Mouse (Mus musculus): ENCODE data around the gene Tbc1d9. TPM values are rescaled to one million over a fixed set of nuclear protein-coding genes. Genes with fewer than 3 reads are reported as not detected.

Gene Tbc1d9
- total RNA-seq (2021), result 1 to 10 TPM; 3.0 to 4.0 TPM
- long read RNA-seq, experiment 1, result 0 reads
- long read RNA-seq, experiment 2, partial matches to known transcripts, result 0 of 2 reads
- long read RNA-seq, experiment 2, other reads (novel, unspliced or antisense), result 2 of 2 reads

GRCm38 (mm10) chr8:83165235-83165930 is at the start of gene Tbc1d9:
TSS of gene Tbc1d9 (plus strand) at chr8:83165352.
- peak; percentile 72 to 73 for DNase-seq

GRCm38 (mm10) chr8:83135086-83135485 is 30.1 kb upstream of the Tbc1d9 start:
- DNase-seq, result no peak

- DNase-seq, result peak in 1 of 2 experiments; percentile 43
Observed at GRCm38 (mm10) chr8:83140068-83140467, 25.1 kb upstream of the Tbc1d9 start.

GRCm38 (mm10) chr8:83140701-83141111 is 24.4 kb upstream of the Tbc1d9 start:
- DNase-seq, result peak in 1 of 2 experiments; percentile 50

- peak in 1 of 2 experiments; percentile 51 for DNase-seq
Observed at GRCm38 (mm10) chr8:83141358-83141757, 23.8 kb upstream of the Tbc1d9 start.

GRCm38 (mm10) chr8:83144601-83145000 is 20.6 kb upstream of the Tbc1d9 start:
- no peak for DNase-seq

- DNase-seq, result no peak
Observed at GRCm38 (mm10) chr8:83145421-83145820, 19.7 kb upstream of the Tbc1d9 start.

- DNase-seq, result no peak
Observed at GRCm38 (mm10) chr8:83149124-83149523, 16.0 kb upstream of the Tbc1d9 start.

- no peak for DNase-seq
Observed at GRCm38 (mm10) chr8:83152055-83152454, 13.1 kb upstream of the Tbc1d9 start.

- DNase-seq, result peak in 1 of 2 experiments; percentile 30
Observed at GRCm38 (mm10) chr8:83152470-83152869, 12.7 kb upstream of the Tbc1d9 start.

- DNase-seq, result no peak
Observed at GRCm38 (mm10) chr8:83155110-83155509, 10.0 kb upstream of the Tbc1d9 start.

- DNase-seq, result peak in 1 of 2 experiments; percentile 28
Observed at GRCm38 (mm10) chr8:83158971-83159370, 6.2 kb upstream of the Tbc1d9 start.

- no peak for DNase-seq
Observed at GRCm38 (mm10) chr8:83159615-83160014, 5.5 kb upstream of the Tbc1d9 start.

- DNase-seq, result no peak
Observed at GRCm38 (mm10) chr8:83160613-83161012, 4.5 kb upstream of the Tbc1d9 start.

GRCm38 (mm10) chr8:83165931-83166867 is 1.0 kb downstream of the Tbc1d9 start, which contains the start of gene Gm10645:
TSS of gene Gm10645 (minus strand) at chr8:83166170.
- peak; percentile 48 for DNase-seq

GRCm38 (mm10) chr8:83167932-83168331 is 2.8 kb downstream of the Tbc1d9 start:
- DNase-seq, result no peak

- no peak for DNase-seq
Observed at GRCm38 (mm10) chr8:83169127-83169526, 4.0 kb downstream of the Tbc1d9 start.

- peak in 1 of 2 experiments; percentile 42 for DNase-seq
Observed at GRCm38 (mm10) chr8:83169709-83170108, 4.6 kb downstream of the Tbc1d9 start.

GRCm38 (mm10) chr8:83170894-83171293 is 5.7 kb downstream of the Tbc1d9 start:
- DNase-seq, result no peak

- DNase-seq, result no peak
Observed at GRCm38 (mm10) chr8:83175680-83176079, 10.5 kb downstream of the Tbc1d9 start.

- no peak for DNase-seq
Observed at GRCm38 (mm10) chr8:83176785-83177184, 11.6 kb downstream of the Tbc1d9 start.

- no peak for DNase-seq
Observed at GRCm38 (mm10) chr8:83177317-83178195, 12.4 kb downstream of the Tbc1d9 start.

Measured in heart, adult 18-20 months (tissue).